Mouse (Mus musculus) lung, embryonic 14.5 days (tissue): ENCODE measurements around the gene Ndufs8. TPM values are rescaled to one million over a fixed set of nuclear protein-coding genes. Genes with fewer than 3 reads are reported as not detected.

Experiments used
- ATAC-seq: fragments of 200-750 bp; cut with Nextera tagmentation; 2 replicates; pipeline ENCODE4 v1.8.0; 2017; ENCODE audit warnings: mild to moderate bottlenecking, moderate TSS enrichment, moderate library complexity; ENCODE audit not compliant: insufficient read depth
- DNase-seq: peaks from one replicate; pipeline ENCODE4 v3.0.0-alpha.2; 2015
- H3K27ac ChIP-seq: fragments of 300-500 bp; sonication (generic); 2 replicates; pipeline ENCODE4 v1.5.1; 2014; ENCODE audit warnings: low read depth, mild to moderate bottlenecking, moderate library complexity
- H3K27me3 ChIP-seq: fragments of 300-500 bp; sonication (generic); 2 replicates; pipeline ENCODE4 v1.6.1; 2014; ENCODE audit warnings: low read length, control low read depth; ENCODE audit not compliant: insufficient read depth
- H3K36me3 ChIP-seq: fragments of 300-500 bp; sonication (generic); 2 replicates; pipeline ENCODE4 v1.6.1; 2014; ENCODE audit warnings: control low read depth; ENCODE audit not compliant: insufficient read depth
- H3K4me1 ChIP-seq: fragments of 300-500 bp; sonication (generic); 2 replicates; pipeline ENCODE4 v1.6.1; 2014; ENCODE audit warnings: antibody characterized with exemption, control low read depth; ENCODE audit not compliant: insufficient read depth
- H3K4me2 ChIP-seq: fragments of 300-500 bp; sonication (generic); 2 replicates; pipeline ENCODE4 v1.6.1; 2014; ENCODE audit warnings: mild to moderate bottlenecking
- H3K4me3 ChIP-seq: fragments of 300-500 bp; sonication (generic); 2 replicates; pipeline ENCODE4 v1.5.1; 2014; ENCODE audit warnings: low read depth, low read length
- H3K9ac ChIP-seq: fragments of 300-500 bp; sonication (generic); 2 replicates; pipeline ENCODE4 v1.6.1; 2014
- H3K9me3 ChIP-seq: fragments of 300-500 bp; sonication (generic); 2 replicates; pipeline ENCODE4 v1.6.1; 2016; ENCODE audit warnings: low read depth, low read length, control low read depth
- CTCF ChIP-seq: IDR thresholded peaks from 2 replicates; pipeline ENCODE4 v1.5.1; 2016; ENCODE audit warnings: antibody characterized with exemption, low read depth
- WGBS: fragments of 180-500 bp; shearing (Covaris S2); extraction: QIAGEN DNeasy Blood & Tissue Kit; methylation state at CpG from one replicate; pipeline ENCODE4 v1.1.7; 2014; 5-methylcytosine and 5-hydroxymethylcytosine counted together
- polyA plus RNA-seq: library from polyadenylated mRNA; unstranded; fragments of >200 nt; fragmentation: Nextera tagmentation; extraction: Ambion mirVana; gene quantifications from 2 replicates; pipeline ENCODE4 v1.2.1, GENCODE M21; 2014

Gene Ndufs8
- polyA plus RNA-seq, 1 experiment from 2014 or later = 335 TPM

GRCm38 (mm10) chr19:3913692-3914091, 1.1 kb upstream of the Ndufs8 start:
- no peak for TF ChIP-seq CTCF
- H3K9me3 ChIP-seq = no peaks in the 10 kb centered on the region
- peaks cover 6% of the 10 kb centered on the region for H3K4me1 ChIP-seq
- H3K9ac ChIP-seq = peak overlapping the region; percentile 58
- DNase-seq (no peak), ATAC-seq (no peak)
- H3K4me3 ChIP-seq = peak overlapping the region; percentile 58
- 85% methylated on average over 8 of the region's 8 CpGs for WGBS
- peaks cover 27% of the 10 kb centered on the region for H3K36me3 ChIP-seq
- no peaks in the 10 kb centered on the region for H3K27me3 ChIP-seq
- H3K4me2 ChIP-seq = peak overlapping the region; percentile 79
- peak overlapping the region; percentile 73; the same call in 1 of the 2 replicates for H3K27ac ChIP-seq

DNA sequence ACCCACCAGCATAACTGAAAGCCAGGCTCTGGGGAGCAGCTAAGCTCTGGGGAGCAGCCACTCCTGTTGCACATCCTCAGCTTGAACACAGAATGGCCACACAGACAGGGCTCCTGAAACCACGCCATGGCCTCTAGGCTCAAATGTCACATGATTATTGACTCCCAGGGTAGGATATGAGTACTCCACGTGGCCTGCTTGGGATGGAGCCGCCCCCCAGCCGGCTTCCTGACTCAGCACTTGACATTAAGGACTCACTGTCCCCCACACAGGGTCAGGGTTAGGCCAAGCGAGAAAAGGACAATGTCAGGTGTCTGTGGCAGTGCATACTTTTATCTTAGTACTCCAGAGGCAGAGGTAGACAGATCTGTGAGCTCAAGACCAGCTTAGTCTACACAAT, 2.4 kb downstream of the Ndufs8 start:
- H3K4me2 ChIP-seq = no peak overlapping the region
- no peak for TF ChIP-seq CTCF
- no peaks in the 10 kb centered on the region for H3K27me3 ChIP-seq
- ATAC-seq (no peak), DNase-seq (no peak)
- no peak overlapping the region for H3K9ac ChIP-seq
- H3K4me1 ChIP-seq = peaks cover 19% of the 10 kb centered on the region
- H3K9me3 ChIP-seq = no peaks in the 10 kb centered on the region
- 74% methylated on average over 5 of the region's 5 CpGs for WGBS
- H3K4me3 ChIP-seq = no peak overlapping the region
- peaks cover 37% of the 10 kb centered on the region for H3K36me3 ChIP-seq
- no peak overlapping the region for H3K27ac ChIP-seq

DNA sequence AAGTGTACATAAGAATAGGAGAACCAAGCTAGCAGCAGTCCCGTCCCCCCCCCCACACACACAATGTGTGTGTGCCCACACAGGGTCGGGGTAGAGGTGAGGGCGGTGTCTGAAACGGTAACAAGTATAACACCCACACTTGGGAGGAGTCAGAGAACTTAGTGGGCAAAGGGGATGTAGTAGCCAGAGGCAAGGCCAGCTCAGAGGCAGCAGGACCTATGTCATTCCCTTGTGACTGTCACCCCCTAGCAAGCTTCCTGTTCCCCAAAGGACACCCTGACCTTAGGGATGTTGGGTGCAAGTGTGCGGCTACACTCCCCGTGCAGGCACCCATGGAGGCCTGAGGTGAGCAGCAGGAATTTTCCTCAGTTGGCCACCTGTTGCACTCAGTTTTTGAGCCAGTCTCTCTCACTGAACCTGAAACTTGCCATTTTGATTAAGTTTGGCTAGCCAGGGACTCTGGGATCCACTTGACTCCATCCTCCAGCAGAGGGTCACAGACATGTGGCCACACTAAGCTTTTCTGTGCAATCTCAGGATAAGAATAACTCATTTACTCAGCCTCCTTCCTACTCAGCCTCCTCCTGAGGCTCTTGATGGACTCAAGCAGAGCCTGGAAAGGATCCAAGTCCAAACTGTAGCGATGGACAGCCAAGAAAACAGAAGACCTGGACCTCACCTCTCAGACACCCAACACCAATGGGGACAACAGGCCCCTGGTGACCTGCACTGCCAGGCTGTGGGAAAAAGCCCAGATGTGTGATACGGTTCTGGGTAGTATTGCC, 4.5 kb downstream of the Ndufs8 start:
- Histone ChIP-seq H3K4me3 (no peak overlapping the region; the same call in 1 of the 2 replicates), H3K9ac (peak overlapping the region; percentile 72; the same call in 1 of the 2 replicates), H3K4me1 (peaks cover 25% of the 10 kb centered on the region), H3K27ac (no peak overlapping the region), H3K4me2 (peak overlapping the region; percentile 92), H3K36me3 (peaks cover 51% of the 10 kb centered on the region), H3K27me3 (no peaks in the 10 kb centered on the region), H3K9me3 (no peaks in the 10 kb centered on the region)
- DNase-seq (no peak), ATAC-seq (no peak)
- no peak for TF ChIP-seq CTCF
- WGBS = 70% methylated on average over 8 of the region's 8 CpGs

DNA sequence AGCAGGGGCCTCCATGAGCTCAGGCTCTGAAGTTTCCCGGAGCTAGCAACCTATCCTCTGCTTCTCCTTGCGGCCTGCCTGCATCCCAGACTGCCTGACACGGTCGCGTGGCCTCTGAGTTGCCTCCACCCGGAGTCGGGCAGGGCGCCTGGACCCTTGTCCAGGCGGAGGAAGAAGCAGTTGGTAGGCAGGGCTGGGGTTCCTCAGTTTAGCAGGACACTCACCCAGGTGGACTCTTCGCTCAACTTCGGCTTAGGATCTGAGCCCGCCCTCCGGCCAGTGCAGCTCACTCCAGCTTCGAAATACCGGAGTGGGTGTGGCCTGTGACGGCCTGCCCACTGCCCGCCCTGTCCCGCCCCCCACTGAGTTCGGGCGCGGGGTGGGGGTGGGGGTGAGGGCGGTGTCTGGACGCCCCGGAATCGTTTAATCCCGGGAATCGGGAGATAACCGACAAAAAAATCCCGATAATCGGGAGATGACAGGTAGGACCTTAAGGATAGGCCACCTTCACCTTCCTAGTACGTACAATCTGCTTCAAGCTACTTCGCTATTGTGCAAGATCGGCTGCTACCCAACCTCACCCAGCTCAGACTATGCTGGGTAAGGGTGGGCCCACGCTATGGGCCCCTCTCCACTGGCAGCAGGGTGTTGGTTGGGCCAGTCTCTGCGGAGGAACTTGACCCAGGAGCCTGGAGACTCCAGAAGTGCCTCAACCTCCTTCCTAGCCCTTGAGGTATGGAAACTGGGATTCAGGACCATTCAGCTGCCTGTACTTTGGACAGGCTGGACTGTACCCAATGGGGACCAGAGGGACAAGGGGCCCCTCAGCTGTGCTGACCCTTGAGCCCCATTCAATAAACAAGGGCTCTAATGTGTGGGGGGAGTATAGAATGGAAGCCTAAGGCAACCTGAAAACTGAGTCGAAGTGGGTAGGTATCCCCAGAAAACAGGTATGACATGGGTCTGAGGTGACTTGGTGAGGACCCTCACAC, 5.5 kb downstream of the Ndufs8 start, which contains the start of gene Tcirg1:
TSS of gene Tcirg1 (minus strand) at position 339 of the 992 bp plus-strand sequence.
- H3K4me1 ChIP-seq = peaks cover 25% of the 10 kb centered on the region

DNA sequence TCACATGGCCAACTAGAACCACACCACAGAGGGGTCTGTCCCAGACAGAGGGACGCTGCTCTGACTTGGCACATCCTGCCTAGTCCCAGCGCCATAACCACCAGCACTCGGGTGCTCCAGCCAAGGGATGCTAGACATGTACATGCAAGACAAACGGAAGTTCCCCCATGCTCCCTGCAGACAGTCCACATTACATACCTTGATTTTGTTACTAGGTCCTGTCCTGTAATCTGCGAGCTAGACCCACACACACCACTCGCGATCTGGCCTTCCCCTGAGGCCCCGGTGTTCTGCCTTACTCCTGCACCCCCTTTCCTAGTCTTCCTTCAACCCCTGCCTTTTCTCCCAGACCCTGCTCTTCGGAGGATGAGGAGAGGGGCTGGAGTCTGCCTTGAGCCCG, 6.2 kb downstream of the Ndufs8 start:
- DNase-seq (no peak), ATAC-seq (peak; percentile 5; the same call in 1 of the 2 replicates)
- H3K27me3 ChIP-seq = no peaks in the 10 kb centered on the region
- 21% methylated on average over 10 of the region's 10 CpGs for WGBS
- H3K4me3 ChIP-seq = peak overlapping the region; percentile 55
- peaks cover 66% of the 10 kb centered on the region for H3K36me3 ChIP-seq
- H3K9me3 ChIP-seq = no peaks in the 10 kb centered on the region
- TF ChIP-seq CTCF = no peak
- H3K4me1 ChIP-seq = peaks cover 25% of the 10 kb centered on the region
- peak overlapping the region; percentile 92; the same call in 1 of the 2 replicates for H3K27ac ChIP-seq
- peak overlapping the region; percentile 72 for H3K9ac ChIP-seq
- H3K4me2 ChIP-seq = peak overlapping the region; percentile 92

More for the DNA sequence above, 5.5 kb downstream of the Ndufs8 start, which contains the start of gene Tcirg1:
- H3K36me3 ChIP-seq = peaks cover 61% of the 10 kb centered on the region
- DNase-seq (peak; percentile 90), ATAC-seq (peak; percentile 88)
- H3K27me3 ChIP-seq = no peaks in the 10 kb centered on the region
- peak within 1 kb of the TSS; percentile 55 for H3K4me3 ChIP-seq
- H3K4me2 ChIP-seq = peak within 1 kb of the TSS; percentile 92
- peak within 1 kb of the TSS; percentile 72 for H3K9ac ChIP-seq
- peak within 1 kb of the TSS; percentile 92; the same call in 1 of the 2 replicates for H3K27ac ChIP-seq
- TF ChIP-seq CTCF = no peak
- 3% methylated on average over 36 of the region's 36 CpGs for WGBS
- H3K9me3 ChIP-seq = no peaks in the 10 kb centered on the region

- H3K27me3 ChIP-seq = no peaks in the 10 kb centered on the region
- H3K9me3 ChIP-seq = no peaks in the 10 kb centered on the region
- peak overlapping the region; percentile 92 for H3K4me2 ChIP-seq
- DNase-seq = peak; percentile 80
- 11% methylated on average over 6 of the region's 6 CpGs for WGBS
- peak overlapping the region; percentile 72 for H3K9ac ChIP-seq
- H3K4me1 ChIP-seq = peaks cover 25% of the 10 kb centered on the region
- H3K4me3 ChIP-seq = peak overlapping the region; percentile 55
- H3K27ac ChIP-seq = peak overlapping the region; percentile 92
- TF ChIP-seq CTCF = no peak
- peaks cover 61% of the 10 kb centered on the region for H3K36me3 ChIP-seq
- peak; percentile 13; the same call in 1 of the 2 replicates for ATAC-seq
These were observed 7.2 kb downstream of the Ndufs8 start for GRCm38 (mm10) chr19:3905261-3905969.
